Mouse (Mus musculus) thymus, adult 2 months (tissue): ENCODE data around the gene St3gal5. TPM values are rescaled to one million over a fixed set of nuclear protein-coding genes. Genes with fewer than 3 reads are reported as not detected.
"Not testable (repeated sequence)": the region's sequence is repeated elsewhere in the genome, so short reads cannot be mapped to it uniquely, and the experiment has no call there.

ENCODE experiments used
- DNase-seq: peaks from one replicate; pipeline ENCODE4 v3.0.0; 2021
- H3K27ac ChIP-seq: fragments of 200-500 bp; 2 replicates; pipeline ENCODE4 v1.5.1; 2012; ENCODE audit warnings: low read length, control low read depth; ENCODE audit not compliant: control insufficient read depth, insufficient read depth
- H3K27me3 ChIP-seq: fragments of 200-500 bp; 2 replicates; pipeline ENCODE4 v1.6.1; 2012; ENCODE audit warnings: mild to moderate bottlenecking, low read length, moderate library complexity, mixed read lengths; ENCODE audit not compliant: control insufficient read depth, insufficient read depth
- H3K36me3 ChIP-seq: fragments of 200-500 bp; 2 replicates; pipeline ENCODE4 v1.6.1; 2012; ENCODE audit warnings: mild to moderate bottlenecking, low read length, moderate library complexity; ENCODE audit not compliant: control insufficient read depth, insufficient read depth
- H3K4me1 ChIP-seq: fragments of 200-500 bp; replicated peaks from 2 replicates; pipeline ENCODE4 v1.6.1; 2012; ENCODE audit warnings: low read length; ENCODE audit not compliant: control insufficient read depth, insufficient read depth
- H3K4me3 ChIP-seq: fragments of 200-500 bp; 2 replicates; pipeline ENCODE4 v1.5.1; 2012; ENCODE audit warnings: mild to moderate bottlenecking, low read length, control low read depth, moderate library complexity; ENCODE audit not compliant: control insufficient read depth, insufficient read depth
- CTCF ChIP-seq: fragments of 200-500 bp; IDR thresholded peaks from 2 replicates; pipeline ENCODE4 v1.5.1; 2012; ENCODE audit warnings: mild to moderate bottlenecking, control low read depth, low read length, moderate library complexity, borderline replicate concordance; ENCODE audit not compliant: control insufficient read depth, poor library complexity, insufficient read depth; ENCODE audit errors: extremely low read depth
- POLR2A ChIP-seq: fragments of 200-500 bp; IDR thresholded peaks from 2 replicates; pipeline ENCODE4 v1.6.1; 2012; ENCODE audit warnings: mild to moderate bottlenecking, low read length, control low read depth, moderate library complexity; ENCODE audit not compliant: control insufficient read depth, poor library complexity, insufficient read depth; ENCODE audit errors: extremely low read depth
- WGBS: fragments of 180-500 bp; shearing (Covaris S2); methylation state at CpG from one replicate; pipeline ENCODE4 v1.1.7; 2018; 5-methylcytosine and 5-hydroxymethylcytosine counted together
- polyA plus RNA-seq: library from polyadenylated mRNA; depleted of rRNA; stranded (reverse); fragments of >200 nt; gene quantifications from 2 replicates; pipeline ENCODE4 v1.2.3, GENCODE M21; 2012

St3gal5 gene
- polyA plus RNA-seq, 1 experiment = 4.4 TPM

GRCm38 (mm10) chr6:72148721-72149120, 51.3 kb downstream of the St3gal5 start:
- Histone ChIP-seq H3K27me3 (no peaks in the 10 kb centered on the region), H3K4me3 (no peak overlapping the region), H3K27ac (no peak overlapping the region), H3K4me1 (no peaks in the 10 kb centered on the region; the same call in 1 of the 2 replicates), H3K36me3 (no peaks in the 10 kb centered on the region)
- 98% methylated on average over 4 of the region's 4 CpGs for WGBS
- no peak for DNase-seq
- TF ChIP-seq CTCF (no peak), POLR2A (no peak)

- 96% methylated on average over 3 of the region's 3 CpGs for WGBS
- Histone ChIP-seq H3K4me1 (peaks cover 3% of the 10 kb centered on the region; the same call in 1 of the 2 replicates), H3K27ac (no peak overlapping the region), H3K27me3 (no peaks in the 10 kb centered on the region), H3K4me3 (no peak overlapping the region), H3K36me3 (no peaks in the 10 kb centered on the region)
- DNase-seq = no peak
- TF ChIP-seq CTCF (no peak), POLR2A (no peak)
These were observed 52.4 kb downstream of the St3gal5 start for GRCm38 (mm10) chr6:72149797-72150196.

- 91% methylated on average over 7 of the region's 7 CpGs for WGBS
- Histone ChIP-seq H3K27ac (no peak overlapping the region), H3K4me3 (no peak overlapping the region), H3K36me3 (no peaks in the 10 kb centered on the region), H3K27me3 (no peaks in the 10 kb centered on the region), H3K4me1 (peaks cover 5% of the 10 kb centered on the region; the same call in 1 of the 2 replicates)
- TF ChIP-seq POLR2A = no peak
- no peak for DNase-seq
These were observed 55.3 kb downstream of the St3gal5 start for GRCm38 (mm10) chr6:72152707-72153106.

GRCm38 (mm10) chr6:72153455-72153854, 56.1 kb downstream of the St3gal5 start:
- Histone ChIP-seq H3K27me3 (no peaks in the 10 kb centered on the region), H3K36me3 (no peaks in the 10 kb centered on the region), H3K4me1 (peaks cover 5% of the 10 kb centered on the region; the same call in 1 of the 2 replicates), H3K4me3 (no peak overlapping the region), H3K27ac (no peak overlapping the region)
- WGBS = 6% methylated on average over 11 of the region's 11 CpGs
- peak; percentile 32 for DNase-seq
- TF ChIP-seq POLR2A (no peak), CTCF (no peak)

- H3K4me1 ChIP-seq, H3K27me3 ChIP-seq, H3K27ac ChIP-seq, H3K4me3 ChIP-seq, H3K36me3 ChIP-seq: not testable (repeated sequence)
- peak; percentile 13 for DNase-seq
- WGBS = 8% methylated on average over 5 of the region's 5 CpGs
These were observed 56.6 kb downstream of the St3gal5 start for GRCm38 (mm10) chr6:72154008-72154407.

GRCm38 (mm10) chr6:72154938-72155531, 57.6 kb downstream of the St3gal5 start:
- Histone ChIP-seq H3K36me3 (no peaks in the 10 kb centered on the region), H3K27me3 (no peaks in the 10 kb centered on the region), H3K4me1 (peaks cover 5% of the 10 kb centered on the region; the same call in 1 of the 2 replicates), H3K27ac (no peak overlapping the region), H3K4me3 (no peak overlapping the region)
- no peak for DNase-seq
- WGBS = 85% methylated on average over 7 of the region's 7 CpGs
- TF ChIP-seq CTCF = no peak
- TF ChIP-seq POLR2A = no peak

- no peak for DNase-seq
- Histone ChIP-seq H3K27ac (no peak overlapping the region), H3K4me1 (peaks cover 5% of the 10 kb centered on the region; the same call in 1 of the 2 replicates), H3K4me3 (no peak overlapping the region), H3K36me3 (no peaks in the 10 kb centered on the region), H3K27me3 (no peaks in the 10 kb centered on the region)
- 52% methylated on average over 8 of the region's 8 CpGs for WGBS
- TF ChIP-seq POLR2A (no peak), CTCF (no peak)
These were observed 58.3 kb downstream of the St3gal5 start for GRCm38 (mm10) chr6:72155649-72156048.
